Comparison of ENCODE assay signal across 8 mouse cellular contexts in the genomic region with DNA sequence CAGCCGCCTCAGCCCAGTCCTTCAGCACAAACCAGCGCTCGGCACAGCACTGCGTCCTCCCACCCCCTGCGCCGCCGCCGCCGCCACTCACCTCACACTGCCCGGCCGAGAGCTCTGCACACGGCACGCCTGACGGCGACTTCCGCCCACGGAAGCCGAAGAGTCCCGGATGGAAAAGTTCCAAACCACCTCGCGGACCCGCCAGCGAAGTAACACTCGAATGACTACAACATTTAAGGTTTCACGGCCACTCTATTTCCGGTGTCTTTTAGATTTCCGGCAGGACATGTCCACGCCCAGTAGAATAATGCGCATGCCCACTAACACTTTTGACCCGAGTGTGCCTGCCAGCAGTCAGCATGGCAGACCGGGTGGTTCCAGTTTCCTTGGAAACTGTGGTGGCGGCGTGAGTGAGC. TPM values are rescaled to one million over a fixed set of nuclear protein-coding genes. Genes with fewer than 3 reads are reported as not detected.
DNase-seq lines count a peak whose midpoint lies in the region; ATAC-seq and TF ChIP-seq lines count a peak whose summit lies in the region.

A gene (minus strand): TSS at position 282 of the 416 bp plus-strand sequence.

- no peaks in the 10 kb centered on the region for H3K9me3 ChIP-seq in ES-E14 (ENCODE audit: control insufficient read depth, insufficient read depth, low read depth, low read length)
- no peaks in the 10 kb centered on the region for H3K9me3 ChIP-seq in forebrain, embryonic 15.5 days

- peak; percentile 96 for ATAC-seq in forebrain, embryonic 15.5 days (replicated peaks)
- ATAC-seq in neutrophil, adult 5-6 weeks (ENCODE audit: extremely low read depth, insufficient number of reproducible peaks, low FRiP score, poor library complexity, severe bottlenecking): peak; percentile 89

- peak within 1 kb of the TSS; percentile 87 for H3K9ac ChIP-seq in ES-E14 (ENCODE audit: insufficient read depth, low read depth, low read length, poor library complexity, severe bottlenecking)
- H3K9ac ChIP-seq in forebrain, embryonic 15.5 days (replicated peaks): peak within 1 kb of the TSS; percentile 76

- in situ Hi-C loops in ES-E14 (cut with MboI; ENCODE audit: low sequenced_read_pairs in 2 of 2, unreplicated experiment in 2 of 2): no loop called here

- TF ChIP-seq CTCF in lung, adult 2 months (IDR thresholded peaks at IDR 0.05; ENCODE audit: insufficient read depth, low read length): no peak

- H3K36me3 ChIP-seq in ES-E14 (ENCODE audit: control insufficient read depth, insufficient read depth, low read length, poor library complexity, severe bottlenecking): no peaks in the 10 kb centered on the region
- peaks cover 19% of the 10 kb centered on the region; the same call in 1 of the 2 replicates for H3K36me3 ChIP-seq in forebrain, embryonic 15.5 days

- H3K4me3 ChIP-seq in ES-E14 (ENCODE audit: insufficient read depth in 1 of 2, low read depth in 1 of 2, low read length in 2 of 2, poor library complexity in 1 of 2, severe bottlenecking in 1 of 2): peak within 1 kb of the TSS; percentile 88 to 92
- peak within 1 kb of the TSS; percentile 65 for H3K4me3 ChIP-seq in forebrain, embryonic 15.5 days
- H3K4me3 ChIP-seq in lung, adult 2 months (replicated peaks; ENCODE audit: extremely low read depth, low read depth, low read length): peak within 1 kb of the TSS; percentile 67

- H3K27ac ChIP-seq in ES-E14 (ENCODE audit: insufficient read depth, low read depth, low read length, poor library complexity, severe bottlenecking): peak within 1 kb of the TSS; percentile 49; the same call in 1 of the 2 replicates
- peak within 1 kb of the TSS; percentile 69 for H3K27ac ChIP-seq in forebrain, embryonic 15.5 days (replicated peaks)

- TF ChIP-seq POLR2A in lung, adult 2 months (IDR thresholded peaks at IDR 0.05; ENCODE audit: borderline replicate concordance, extremely low read depth, low read depth, low read length): peak; percentile 15; the same call in 1 of the 2 replicates

- H3K27me3 ChIP-seq in forebrain, embryonic 15.5 days: no peaks in the 10 kb centered on the region

- intact Hi-C loops in heart, postnatal 25 days (cut with DNase I): loop anchor here (5.0 kb wide), 2 partner anchors 129 to 154 kb away; a partner anchor contains a TSS

- peak within 1 kb of the TSS; percentile 84 for H3K4me2 ChIP-seq in forebrain, embryonic 15.5 days (replicated peaks)

- peaks cover 3% of the 10 kb centered on the region in 2 experiments; a peak in 1 of 4 replicates for H3K4me1 ChIP-seq in ES-E14 (ENCODE audit: control insufficient read depth in 2 of 2, insufficient read depth in 2 of 2, low read length in 2 of 2, poor library complexity in 1 of 2)
- H3K4me1 ChIP-seq in forebrain, embryonic 15.5 days: peaks cover 13% of the 10 kb centered on the region
- H3K4me1 ChIP-seq in lung, adult 2 months (ENCODE audit: control insufficient read depth, insufficient read depth, low read length): peaks cover 23% of the 10 kb centered on the region

- DNase-seq in ES-E14 (ENCODE audit: low read depth, low spot score): peak; percentile 96
- peak; percentile 92 for DNase-seq in cerebellum, adult 11-12 months
- DNase-seq in heart, postnatal 25 days (ENCODE audit: low spot score): peak; percentile 86
- DNase-seq in layer of hippocampus, adult 18-20 months (ENCODE audit: low spot score in 2 of 2): peak; percentile 92 to 96
- peak; percentile 87 for DNase-seq in lung, adult 2 months
- peak; percentile 63 to 81 for DNase-seq in thymus, adult 18-20 months

- WGBS in forebrain, embryonic 15.5 days: under 1% methylated on average over 33 of the region's 33 CpGs
- under 1% methylated on average over 33 of the region's 33 CpGs for WGBS in lung, adult 2 months

TF ChIP-seq in ES-E14, 5 proteins besides CTCF, POLR2A, EP300 and RAD21:
- TF ChIP-seq ZC3H11A (IDR thresholded peaks at IDR 0.05; ENCODE audit: borderline replicate concordance, low read depth, low read length): no peak
- TF ChIP-seq MAFK (IDR thresholded peaks at IDR 0.05; ENCODE audit: insufficient read depth, low read depth, low read length): no peak
- peak; percentile 88 for TF ChIP-seq HCFC1 (IDR thresholded peaks at IDR 0.05; ENCODE audit: borderline replicate concordance, insufficient read depth, low read length)

RNA-seq across cellular contexts. Expression of the gene that starts here (rescaled TPM):
- 12.9 and 13.6 TPM in 2 replicates for total RNA-seq in ES-E14 (2012; rRNA removed)
- polyA plus RNA-seq in forebrain, embryonic 15.5 days (2015; fragmentation: Nextera tagmentation; extraction: Ambion mirVana): 19.0 and 21.5 TPM in 2 replicates
- 10 to 100 TPM; 17.3 to 18.4 TPM for total RNA-seq in heart, postnatal 25 days (2021)
- 10 to 100 TPM; 20.9 to 22.5 TPM for total RNA-seq in layer of hippocampus, adult 18-20 months (2021)
- polyA plus RNA-seq in lung, adult 2 months (2012; rRNA removed): 4.9 and 6.9 TPM in 2 replicates
- total RNA-seq in neutrophil, adult 5-6 weeks (2017): 46.8 TPM in 2 replicates

Comparison
In these comparisons a context has a peak if more than half of its experiments do, and no peak if none do; other contexts are left out.
1. Peak in every context shown above with its lines: DNase-seq, ATAC-seq, H3K4me3 ChIP-seq and H3K27ac ChIP-seq.